Mouse (Mus musculus): Measurements from ENCODE around the gene Krt5. TPM values are rescaled to one million over a fixed set of nuclear protein-coding genes. Genes with fewer than 3 reads are reported as not detected.

Krt5 gene
- polyA plus RNA-seq (2015; fragmentation: Nextera tagmentation; extraction: Ambion mirVana) = 247 and 260 TPM in 2 replicates

GRCm38 (mm10) chr15:101712720-101713119, at the start of gene Krt5:
Gene Krt5, minus strand, starts transcription at chr15:101712898.

GRCm38 (mm10) chr15:101742711-101743110, 30.0 kb upstream of the Krt5 start, which contains the start of gene Krt71:
Gene Krt71, minus strand, starts transcription at chr15:101743109.

GRCm38 (mm10) chr15:101694207-101694606, 18.5 kb downstream of the Krt5 start, which contains the start of gene Krt6a:
Gene Krt6a, minus strand, starts transcription at chr15:101694307.

GRCm38 (mm10) chr15:101680187-101680586, 32.5 kb downstream of the Krt5 start, which contains the start of gene Krt6b:
Gene Krt6b, minus strand, starts transcription at chr15:101680287.

Small RNA genes lying within 50 kb of the gene (microRNA-seq; reads per million reads assigned to microRNA genes)
- gene Gm44323 (not detected), gene Gm44342 (not detected), gene Gm44383 (not detected)

Other genes with a start within 250 kb of the Krt5 start
- gene Krt81, start 249.1 kb downstream of the Krt5 start, polyA plus RNA-seq (2015; fragmentation: Nextera tagmentation; extraction: Ambion mirVana) = not detected in 2 replicates
- gene Krt86, start 239.4 kb downstream of the Krt5 start, polyA plus RNA-seq (2015; fragmentation: Nextera tagmentation; extraction: Ambion mirVana) = not detected in 2 replicates
- 0.51 TPM in 1 of 2 replicates, not detected in the other for gene Krt83, start 221.4 kb downstream of the Krt5 start, polyA plus RNA-seq (2015; fragmentation: Nextera tagmentation; extraction: Ambion mirVana)
- gene Gm49425, start 195.6 kb downstream of the Krt5 start, polyA plus RNA-seq (2015; fragmentation: Nextera tagmentation; extraction: Ambion mirVana) = not detected in 2 replicates
- 0.06 TPM in 1 of 2 replicates, not detected in the other for gene Krt84, start 180.1 kb downstream of the Krt5 start, polyA plus RNA-seq (2015; fragmentation: Nextera tagmentation; extraction: Ambion mirVana)
- gene Krt82, start 162.2 kb downstream of the Krt5 start, polyA plus RNA-seq (2015; fragmentation: Nextera tagmentation; extraction: Ambion mirVana) = not detected in 2 replicates
- 0.43 and 1.2 TPM in 2 replicates for gene Krt90, start 149.9 kb downstream of the Krt5 start, polyA plus RNA-seq (2015; fragmentation: Nextera tagmentation; extraction: Ambion mirVana)
- gene Krt75, start 139.0 kb downstream of the Krt5 start, polyA plus RNA-seq (2015; fragmentation: Nextera tagmentation; extraction: Ambion mirVana) = 0.04 and 0.13 TPM in 2 replicates
- gene Gm5414, start 84.7 kb downstream of the Krt5 start, polyA plus RNA-seq (2015; fragmentation: Nextera tagmentation; extraction: Ambion mirVana) = not detected in 2 replicates
- gene Gm5478, start 65.5 kb downstream of the Krt5 start, polyA plus RNA-seq (2015; fragmentation: Nextera tagmentation; extraction: Ambion mirVana) = not detected in 2 replicates
- 0.21 TPM in 1 of 2 replicates, not detected in the other for gene Krt6b, start 32.6 kb downstream of the Krt5 start, polyA plus RNA-seq (2015; fragmentation: Nextera tagmentation; extraction: Ambion mirVana)
- gene Krt6a, start 18.6 kb downstream of the Krt5 start, polyA plus RNA-seq (2015; fragmentation: Nextera tagmentation; extraction: Ambion mirVana) = 2.0 and 4.7 TPM in 2 replicates
- not detected in 2 replicates for gene Krt71, start 30.2 kb upstream of the Krt5 start, polyA plus RNA-seq (2015; fragmentation: Nextera tagmentation; extraction: Ambion mirVana)
- gene Krt72, start 73.6 kb upstream of the Krt5 start, polyA plus RNA-seq (2015; fragmentation: Nextera tagmentation; extraction: Ambion mirVana) = not detected in 2 replicates
- not detected in 2 replicates for gene Krt73, start 89.4 kb upstream of the Krt5 start, polyA plus RNA-seq (2015; fragmentation: Nextera tagmentation; extraction: Ambion mirVana)
- not detected in 2 replicates for gene Krt2, start 105.3 kb upstream of the Krt5 start, polyA plus RNA-seq (2015; fragmentation: Nextera tagmentation; extraction: Ambion mirVana)
- gene Krt1, start 137.9 kb upstream of the Krt5 start, polyA plus RNA-seq (2015; fragmentation: Nextera tagmentation; extraction: Ambion mirVana) = 0.80 and 1.2 TPM in 2 replicates
- gene Krt77, start 156.8 kb upstream of the Krt5 start, polyA plus RNA-seq (2015; fragmentation: Nextera tagmentation; extraction: Ambion mirVana) = 0.08 TPM in 1 of 2 replicates, not detected in the other
- not detected in 2 replicates for gene Krt76, start 180.0 kb upstream of the Krt5 start, polyA plus RNA-seq (2015; fragmentation: Nextera tagmentation; extraction: Ambion mirVana)
- gene Krt4, start 211.8 kb upstream of the Krt5 start, polyA plus RNA-seq (2015; fragmentation: Nextera tagmentation; extraction: Ambion mirVana) = 113 and 146 TPM in 2 replicates
- 0.47 and 0.71 TPM in 2 replicates for gene Krt79, start 227.4 kb upstream of the Krt5 start, polyA plus RNA-seq (2015; fragmentation: Nextera tagmentation; extraction: Ambion mirVana)
- gene Krt78, start 241.4 kb upstream of the Krt5 start, polyA plus RNA-seq (2015; fragmentation: Nextera tagmentation; extraction: Ambion mirVana) = 2.1 and 2.2 TPM in 2 replicates

Data from urinary bladder, postnatal 0 days (tissue).